Mouse (Mus musculus) frontal cortex, postnatal 25 days (tissue): ENCODE data around the gene Paqr9.

ENCODE experiments used
- DNase-seq, 2 experiments: peaks; one replicate each; pipeline ENCODE4 v3.0.0; 2022; ENCODE audit warnings: low spot score in 2 of 2

Gene Paqr9

GRCm38 (mm10) chr9:95578366-95578895 is 19.0 kb downstream of the Paqr9 start:
- DNase-seq, result no peak

- DNase-seq, result no peak
Measured at GRCm38 (mm10) chr9:95581021-95581757, 21.7 kb downstream of the Paqr9 start.

DNA sequence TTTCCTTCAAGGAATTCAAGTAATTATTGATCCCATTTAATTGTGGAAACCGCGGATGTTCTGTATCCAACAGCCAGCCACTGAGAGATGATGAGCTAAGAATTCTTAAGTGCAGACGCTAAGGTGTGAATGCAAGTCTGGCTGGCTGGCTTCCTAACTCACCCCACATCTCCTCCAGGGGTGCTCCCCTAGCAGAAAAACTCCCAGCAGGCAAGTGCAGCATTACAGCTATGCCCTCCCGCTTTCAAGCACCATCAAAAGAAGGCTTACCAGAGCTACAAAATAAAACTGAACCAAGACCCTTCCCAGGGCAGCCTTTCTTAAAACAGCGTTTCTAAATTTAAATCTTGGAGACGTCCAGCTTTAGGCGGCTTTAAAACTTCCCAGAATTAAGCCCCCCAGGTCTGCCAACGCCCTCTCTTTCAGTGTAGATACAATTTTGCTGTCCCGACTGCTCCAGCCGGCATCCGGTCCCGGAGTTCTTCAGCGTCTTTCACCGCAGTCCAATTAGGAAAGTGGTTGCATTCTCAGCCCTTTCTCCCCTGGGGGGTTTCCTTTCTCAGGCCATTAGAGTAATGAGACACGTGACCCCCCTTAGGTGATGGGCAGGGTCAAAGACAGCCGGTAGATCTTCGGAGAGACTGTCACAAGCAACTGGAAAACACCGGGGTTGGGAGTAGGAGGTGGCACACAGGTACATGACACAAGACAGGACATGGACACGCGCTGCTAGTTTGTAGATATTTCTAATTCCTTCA is 22.5 kb downstream of the Paqr9 start:
- no peak for DNase-seq

GRCm38 (mm10) chr9:95582555-95582954 is 23.1 kb downstream of the Paqr9 start:
- DNase-seq, result no peak

GRCm38 (mm10) chr9:95586046-95586445 is 26.6 kb downstream of the Paqr9 start:
- no peak for DNase-seq

DNA sequence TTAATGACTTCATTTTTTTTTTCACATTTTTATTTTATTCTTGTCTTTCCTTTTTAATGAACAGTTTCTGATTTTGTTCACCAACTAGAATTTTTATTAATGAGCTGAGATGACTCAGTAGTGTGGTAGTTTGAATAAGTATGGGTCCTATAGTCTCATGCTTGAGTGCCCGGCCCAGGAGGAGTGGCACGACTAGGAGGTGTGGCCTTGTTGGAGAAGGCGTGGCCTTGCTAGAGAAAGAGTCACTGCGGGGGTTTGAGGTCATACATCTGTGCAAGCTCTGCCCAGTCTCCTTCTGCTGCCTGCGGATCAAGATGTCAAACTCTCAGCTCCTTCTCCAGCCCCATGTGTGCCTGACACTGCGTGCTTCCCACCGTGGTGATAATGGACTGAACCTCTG is 28.6 kb downstream of the Paqr9 start:
- no peak for DNase-seq

- no peak for DNase-seq
Measured at GRCm38 (mm10) chr9:95594291-95594690, 34.8 kb downstream of the Paqr9 start.

GRCm38 (mm10) chr9:95597466-95598178 is 38.2 kb downstream of the Paqr9 start:
- DNase-seq, result no peak

DNA sequence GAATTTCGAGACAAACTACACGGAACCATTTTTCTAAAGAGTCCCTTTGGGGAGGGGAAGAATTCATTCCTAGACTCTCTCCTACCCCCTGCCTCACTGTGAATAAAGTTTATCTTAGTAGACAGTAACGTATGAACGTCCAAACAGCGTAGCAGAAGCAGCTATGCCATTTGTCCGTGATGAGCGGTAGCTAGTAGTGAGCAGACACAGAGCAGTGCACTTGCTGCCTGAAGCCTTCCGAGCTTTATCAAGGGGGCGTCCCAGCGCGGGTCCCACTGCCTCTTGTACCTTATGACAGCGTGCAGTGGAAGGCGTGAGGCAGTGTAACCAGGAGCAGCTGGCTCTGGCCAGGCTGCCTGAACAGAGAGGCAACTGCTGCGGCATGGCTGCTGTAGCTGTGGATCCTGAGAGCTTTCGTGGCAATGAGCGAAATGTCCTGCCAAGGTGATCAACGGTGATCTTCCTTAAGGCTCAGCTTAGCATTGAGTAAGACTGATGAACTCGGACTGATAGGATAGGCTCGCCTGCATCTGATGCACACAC is 38.8 kb downstream of the Paqr9 start:
- no peak for DNase-seq

- DNase-seq, result no peak
Measured at GRCm38 (mm10) chr9:95599399-95599798, 39.9 kb downstream of the Paqr9 start.

DNA sequence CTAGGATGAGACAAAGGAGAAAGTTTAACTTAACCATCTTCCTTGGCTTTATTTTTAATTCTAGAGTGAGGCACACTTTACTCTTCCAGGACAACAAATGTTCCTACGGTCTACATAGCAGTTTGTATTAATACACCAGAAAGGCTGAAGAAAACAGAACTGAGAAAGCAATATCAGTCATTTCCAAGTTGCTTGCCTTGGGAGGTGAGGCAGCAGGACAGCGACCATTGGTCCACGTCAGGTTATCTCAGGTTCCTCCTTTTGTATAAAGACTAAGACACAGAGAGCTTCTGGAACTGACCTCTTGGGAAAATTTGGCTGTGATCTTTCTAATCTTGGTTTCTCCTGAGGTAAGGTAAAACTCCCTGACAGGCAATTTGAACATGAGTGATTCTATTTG is 43.4 kb downstream of the Paqr9 start:
- DNase-seq, result no peak

GRCm38 (mm10) chr9:95603316-95603715 is 43.9 kb downstream of the Paqr9 start:
- no peak for DNase-seq

DNA sequence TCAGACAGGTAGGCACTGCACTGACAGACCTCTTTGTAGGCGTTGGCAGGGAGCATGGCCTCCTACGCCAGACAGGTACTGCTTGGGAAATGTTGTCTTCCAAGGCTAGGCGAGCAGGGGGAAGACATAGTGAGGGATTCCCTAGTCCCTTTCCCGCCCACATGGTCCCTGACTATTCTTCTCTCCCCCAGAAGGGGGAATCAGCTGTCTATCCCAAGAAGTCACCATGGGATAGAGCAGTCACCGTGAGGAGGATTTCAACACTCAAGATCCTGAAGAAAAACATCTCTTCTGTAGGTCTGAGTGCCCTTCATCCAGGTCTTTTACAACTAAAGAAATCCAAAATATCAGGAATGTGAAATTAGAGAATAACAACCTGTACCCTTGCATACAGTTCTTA is 47.7 kb downstream of the Paqr9 start:
- DNase-seq, result no peak

DNA sequence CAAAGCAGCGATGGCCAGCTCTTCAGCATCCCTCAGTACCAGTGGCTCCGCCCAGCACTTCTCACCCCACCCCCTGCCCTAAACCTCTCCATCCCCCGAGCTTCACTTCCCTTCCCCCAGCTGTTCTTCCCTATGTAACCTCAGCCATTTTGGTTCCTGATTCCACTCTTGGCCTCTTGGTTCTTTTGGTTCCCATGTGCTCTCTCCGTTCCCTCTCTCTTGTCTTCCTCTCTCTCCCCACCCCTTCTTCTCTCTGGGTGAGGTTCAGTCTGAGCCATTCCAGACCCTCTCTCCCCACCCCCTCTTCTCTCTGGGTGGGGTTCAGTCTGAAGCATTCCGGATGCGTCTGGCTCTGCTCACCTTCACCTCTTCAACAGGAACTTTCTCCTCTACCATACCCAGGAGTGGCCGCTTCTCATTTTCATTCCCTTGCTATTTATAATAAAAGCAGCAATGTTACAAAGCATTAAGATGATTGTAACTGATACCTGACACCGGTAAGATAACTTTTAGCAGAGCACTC is 52.9 kb downstream of the Paqr9 start:
- DNase-seq, result no peak

DNA sequence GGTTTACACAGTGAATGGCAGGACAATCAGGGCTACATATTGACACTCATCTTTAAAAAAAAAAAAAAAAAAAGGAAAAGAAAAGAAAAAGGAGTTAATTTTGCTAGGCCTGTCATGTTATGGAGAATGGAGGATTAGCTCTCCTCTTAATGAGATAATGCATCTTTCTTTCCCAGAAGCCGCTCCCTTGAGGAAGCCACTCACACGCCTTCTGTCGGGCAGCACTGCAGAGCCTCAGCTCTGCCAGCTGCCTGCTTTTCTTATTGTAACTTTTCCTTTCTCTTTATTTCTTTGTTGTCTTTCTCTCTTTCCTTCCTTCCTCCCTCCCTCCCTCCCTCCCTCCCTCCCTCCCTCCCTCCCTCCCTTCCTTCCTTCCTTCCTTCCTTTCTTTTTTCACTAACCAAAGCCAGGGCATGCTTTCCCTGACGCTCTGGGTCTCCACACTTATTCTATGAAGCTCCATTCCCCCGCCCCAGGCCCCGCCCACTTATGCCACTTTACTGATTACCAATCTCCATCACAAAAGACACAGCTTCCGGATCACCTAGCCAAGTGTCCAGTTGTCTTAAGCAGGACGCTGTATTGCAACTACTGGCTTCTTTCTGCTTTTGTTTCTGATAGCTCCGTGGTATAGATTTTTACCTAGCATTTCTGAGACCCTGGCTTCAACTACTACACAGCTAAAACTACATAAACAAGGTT is 54.1 kb downstream of the Paqr9 start:
- no peak for DNase-seq

DNA sequence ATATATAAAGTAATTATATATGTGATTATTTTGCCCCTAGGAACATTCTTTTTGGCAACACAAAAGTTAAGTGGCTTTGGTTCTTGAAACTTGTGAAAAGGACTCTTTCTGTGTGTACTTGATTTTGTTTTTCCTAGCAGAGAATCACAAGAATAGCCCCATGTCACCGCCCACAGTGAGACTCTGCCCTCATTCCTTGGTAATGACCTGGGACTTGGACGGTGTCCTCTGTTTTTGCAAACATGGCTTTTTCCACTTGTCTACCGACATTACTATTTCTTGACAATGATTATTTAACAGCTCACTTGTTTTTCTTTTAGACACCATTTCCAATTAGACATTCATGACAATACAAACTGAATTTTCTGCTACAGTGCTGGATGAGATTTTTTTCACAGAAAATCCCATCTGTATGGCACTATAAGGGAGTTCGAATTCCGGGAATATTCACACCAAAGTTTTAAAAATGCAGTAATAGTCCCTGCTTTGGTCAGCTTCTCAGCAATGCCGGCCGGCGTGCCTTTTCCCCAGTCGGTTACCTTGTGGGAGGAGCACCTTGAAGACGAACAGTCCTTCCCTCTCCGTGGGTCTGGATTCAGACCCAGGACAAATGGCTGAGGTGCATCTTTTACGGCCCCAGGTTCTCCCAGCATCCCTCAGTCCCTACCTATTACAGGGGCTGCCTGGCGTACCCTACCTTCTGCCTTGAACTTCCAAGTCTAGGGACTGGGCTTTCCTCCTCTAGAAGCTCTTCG is 55.6 kb downstream of the Paqr9 start:
- no peak for DNase-seq

DNA sequence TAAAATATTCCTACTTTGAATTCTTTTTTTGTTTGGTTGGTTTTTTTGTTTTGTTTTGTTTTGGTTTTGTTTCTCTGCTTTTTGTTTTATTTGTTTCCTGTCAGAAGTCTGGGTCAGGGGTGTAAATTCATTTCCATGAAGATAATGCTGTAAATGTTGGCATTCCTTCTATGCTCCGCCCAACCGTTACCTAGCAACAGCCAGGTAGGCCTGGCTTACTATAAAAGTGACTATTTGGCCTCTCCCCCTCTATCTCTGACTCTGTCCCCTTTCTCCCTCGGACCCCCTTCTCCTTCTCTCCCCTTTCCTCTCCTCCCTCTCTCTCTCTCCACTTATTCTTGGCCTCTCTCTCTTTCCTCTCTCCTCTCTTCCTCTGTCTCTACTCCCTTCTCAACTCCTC is 56.5 kb downstream of the Paqr9 start:
- no peak for DNase-seq
